In the genomic region with DNA sequence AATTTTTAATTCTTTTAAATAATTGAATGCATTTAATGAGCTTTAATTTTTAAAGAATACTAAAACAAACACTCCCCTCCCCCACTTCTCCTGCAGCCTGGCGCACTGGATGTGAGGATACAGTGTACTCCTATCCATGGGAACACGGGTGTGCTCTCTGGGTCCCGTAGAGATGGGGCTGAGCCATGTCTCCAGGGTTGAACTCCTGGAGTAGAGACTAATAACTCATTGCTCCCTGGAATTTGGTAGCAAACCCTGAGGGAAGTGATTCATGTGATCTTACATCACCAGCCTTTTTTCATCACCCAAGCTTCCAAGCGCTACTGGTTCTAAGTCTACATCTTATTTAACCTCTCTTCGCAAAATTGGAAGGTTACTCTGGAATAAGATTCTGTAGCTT, we compare ENCODE assay signal across 14 mouse cellular contexts.
"Had no signal": no experiment of that assay in that cellular context is flagged by ENCODE, and none has a peak within 500 bp of the region (broad histone marks: within the 10 kb centered on the region; RNA-seq: fewer than 3 reads in every experiment).

No protein-coding gene starts in this region.

- H3K27ac ChIP-seq: midbrain, embryonic 10.5 days; midbrain, embryonic 12.5 days; stomach, embryonic 15.5 days; stomach, postnatal 0 days had no signal

- H3K27me3 ChIP-seq: midbrain, embryonic 12.5 days; neural tube, embryonic 13.5 days; neural tube, embryonic 15.5 days; stomach, embryonic 15.5 days had no signal

- H3K4me1 ChIP-seq: stomach, embryonic 15.5 days had no signal

- H3K4me3 ChIP-seq: midbrain, embryonic 10.5 days; midbrain, embryonic 12.5 days; myocyte; neural tube, embryonic 13.5 days; stomach, embryonic 15.5 days had no signal

- H3K36me3 ChIP-seq: midbrain, embryonic 10.5 days; midbrain, embryonic 12.5 days; neural tube, embryonic 13.5 days; neural tube, embryonic 15.5 days; stomach, embryonic 15.5 days had no signal

- H3K9ac ChIP-seq: lung, embryonic 14.5 days; midbrain, embryonic 12.5 days; stomach, embryonic 15.5 days had no signal

- DNase-seq: lung, adult 18-20 months; right cerebral cortex, adult 18-20 months; right cerebral cortex, postnatal 25 days; thymus, adult 2 months; thymus, postnatal 25 days; thymus, postnatal 4 days had no signal
